Mouse (Mus musculus) MEL (cell line): ENCODE measurements around the gene Shisa8. TPM values are rescaled to one million over a fixed set of nuclear protein-coding genes. Genes with fewer than 3 reads are reported as not detected.

Experiments
- DNase-seq: peaks from one replicate; pipeline ENCODE4 v3.0.0; 2011; ENCODE audit warnings: low read depth, low spot score
- H3K27ac ChIP-seq: 2 replicates; pipeline ENCODE4 v1.5.1; 2012; ENCODE audit warnings: low read depth, mild to moderate bottlenecking, control low read depth, low read length, moderate library complexity; ENCODE audit not compliant: control insufficient read depth
- H3K27me3 ChIP-seq, 2 experiments: fragments of 150-350 bp in 1 of 2; sonication (generic) in 1 of 2; 2 replicates each; pipeline ENCODE4 v1.6.1; 2012; ENCODE audit warnings: low read length in 2 of 2, mild to moderate bottlenecking in 2 of 2, improper control_type of control experiment in 1 of 2, moderate library complexity in 1 of 2; ENCODE audit not compliant: insufficient read depth in 2 of 2, control insufficient read depth in 1 of 2
- H3K36me3 ChIP-seq, 2 experiments: 2 replicates each; pipeline ENCODE4 v1.6.1; 2012 to 2014; ENCODE audit warnings: low read length in 2 of 2, improper control_type of control experiment in 1 of 2, inconsistent platforms in 1 of 2, mild to moderate bottlenecking in 1 of 2; ENCODE audit not compliant: insufficient read depth in 2 of 2, control insufficient read depth in 1 of 2
- H3K4me1 ChIP-seq, 2 experiments: fragments of 150-350 bp in 1 of 2; sonication (generic) in 1 of 2; 2 replicates each; pipeline ENCODE4 v1.6.1; 2012; ENCODE audit warnings: low read length in 2 of 2, improper control_type of control experiment in 1 of 2, mild to moderate bottlenecking in 1 of 2; ENCODE audit not compliant: insufficient read depth in 2 of 2, control insufficient read depth in 1 of 2
- H3K4me3 ChIP-seq, 2 experiments: fragments of 150-350 bp in 1 of 2; sonication (generic) in 1 of 2; 2 replicates each; pipeline ENCODE4 v1.5.1; 2012; ENCODE audit warnings: low read depth in 2 of 2, low read length in 2 of 2, mild to moderate bottlenecking in 2 of 2, moderate library complexity in 2 of 2, control low read depth in 1 of 2, improper control_type of control experiment in 1 of 2; ENCODE audit not compliant: control insufficient read depth in 1 of 2, insufficient read depth in 1 of 2
- H3K79me2 ChIP-seq: 2 replicates; pipeline ENCODE4 v1.6.1; 2012; ENCODE audit warnings: mild to moderate bottlenecking, low read length, moderate library complexity; ENCODE audit not compliant: control insufficient read depth, poor library complexity, insufficient read depth
- H3K9ac ChIP-seq: 2 replicates; pipeline ENCODE4 v1.6.1; 2012; ENCODE audit warnings: low read depth, mild to moderate bottlenecking, control low read depth, low read length, moderate library complexity; ENCODE audit not compliant: control insufficient read depth, poor library complexity, severe bottlenecking
- H3K9me3 ChIP-seq: fragments of 150-350 bp; sonication (generic); replicated peaks from 2 replicates; pipeline ENCODE4 v1.6.1; 2012; ENCODE audit warnings: mild to moderate bottlenecking, low read length, improper control_type of control experiment, moderate library complexity; ENCODE audit not compliant: insufficient read depth
- CHD1 ChIP-seq: IDR thresholded peaks from 2 replicates; pipeline ENCODE4 v1.6.1; 2012; ENCODE audit warnings: low read depth, mild to moderate bottlenecking, inconsistent platforms, low read length, improper control_type of control experiment
- CHD2 ChIP-seq: IDR thresholded peaks from 2 replicates; pipeline ENCODE4 v1.6.1; 2011; ENCODE audit warnings: low read length, improper control_type of control experiment
- CTCF ChIP-seq, 3 experiments: IDR thresholded peaks in 2 of 3; conservative IDR thresholded peaks in 1 of 3; 2 replicates each; pipeline ENCODE4 v1.5.1; 2011 to 2012; ENCODE audit warnings: low read length in 3 of 3, low read depth in 2 of 3, mild to moderate bottlenecking in 2 of 3, improper control_type of control experiment in 1 of 3, inconsistent platforms in 1 of 3, mixed read lengths in 1 of 3, moderate library complexity in 1 of 3; ENCODE audit not compliant: control insufficient read depth in 1 of 3, insufficient read depth in 1 of 3, poor library complexity in 1 of 3, severe bottlenecking in 1 of 3
- ELF1 ChIP-seq: IDR thresholded peaks from 2 replicates; pipeline ENCODE4 v1.6.1; 2014; ENCODE audit warnings: low read depth, mild to moderate bottlenecking, inconsistent platforms, low read length, improper control_type of control experiment, moderate library complexity
- EP300 ChIP-seq, 2 experiments: IDR thresholded peaks; 2 replicates each; pipeline ENCODE4 v1.6.1; 2011; ENCODE audit warnings: improper control_type of control experiment in 2 of 2, low read length in 2 of 2, low read depth in 1 of 2, mild to moderate bottlenecking in 1 of 2
- ETS1 ChIP-seq: IDR thresholded peaks from 2 replicates; pipeline ENCODE4 v1.6.1; 2012; ENCODE audit warnings: low read depth, mild to moderate bottlenecking, inconsistent platforms, low read length, improper control_type of control experiment, moderate library complexity
- JUND ChIP-seq: IDR thresholded peaks from 2 replicates; pipeline ENCODE4 v1.6.1; 2011; ENCODE audit warnings: low read depth, mild to moderate bottlenecking, improper control_type of control experiment, low read length
- MAX ChIP-seq: IDR thresholded peaks from 2 replicates; pipeline ENCODE4 v1.6.1; 2011; ENCODE audit warnings: low read length, improper control_type of control experiment
- MAZ ChIP-seq: IDR thresholded peaks from 2 replicates; pipeline ENCODE4 v1.6.1; 2012; ENCODE audit warnings: low read depth, mild to moderate bottlenecking, inconsistent platforms, low read length, improper control_type of control experiment
- MEF2A ChIP-seq: IDR thresholded peaks from 2 replicates; pipeline ENCODE4 v1.6.1; 2014; ENCODE audit warnings: low read depth, mild to moderate bottlenecking, inconsistent platforms, low read length, improper control_type of control experiment; ENCODE audit not compliant: poor library complexity, insufficient replicate concordance, severe bottlenecking; ENCODE audit errors: extremely low read depth
- MYB ChIP-seq: IDR thresholded peaks from 2 replicates; pipeline ENCODE4 v1.6.1; 2011; ENCODE audit warnings: mild to moderate bottlenecking, low read depth, low read length, improper control_type of control experiment
- MYC ChIP-seq: IDR thresholded peaks from 2 replicates; pipeline ENCODE4 v1.6.1; 2011; ENCODE audit warnings: low read depth, mild to moderate bottlenecking, low read length, improper control_type of control experiment, moderate library complexity
- POLR2A ChIP-seq, 2 experiments: IDR thresholded peaks; 2 replicates each; pipeline ENCODE4 v1.6.1; 2011 to 2012; ENCODE audit warnings: low read length in 2 of 2, mild to moderate bottlenecking in 2 of 2, control low read depth in 1 of 2, improper control_type of control experiment in 1 of 2, low read depth in 1 of 2, moderate library complexity in 1 of 2; ENCODE audit not compliant: control insufficient read depth in 1 of 2, insufficient read depth in 1 of 2, poor library complexity in 1 of 2
- RAD21 ChIP-seq: IDR thresholded peaks from 2 replicates; pipeline ENCODE4 v1.6.1; 2011; ENCODE audit warnings: mild to moderate bottlenecking, low read depth, low read length, improper control_type of control experiment
- RCOR1 ChIP-seq: IDR thresholded peaks from 2 replicates; pipeline ENCODE4 v1.6.1; 2012; ENCODE audit warnings: low read depth, mild to moderate bottlenecking, inconsistent platforms, low read length, improper control_type of control experiment
- SMC3 ChIP-seq: IDR thresholded peaks from 2 replicates; pipeline ENCODE4 v1.6.1; 2011; ENCODE audit warnings: low read depth, low read length, improper control_type of control experiment
- ZKSCAN1 ChIP-seq: IDR thresholded peaks from 2 replicates; pipeline ENCODE4 v1.6.1; 2012; ENCODE audit warnings: low read depth, mild to moderate bottlenecking, inconsistent platforms, low read length, improper control_type of control experiment, moderate library complexity
- ZMIZ1 ChIP-seq: IDR thresholded peaks from 2 replicates; pipeline ENCODE4 v1.6.1; 2012; ENCODE audit warnings: low read depth, mild to moderate bottlenecking, inconsistent platforms, low read length, improper control_type of control experiment, moderate library complexity
- polyA plus RNA-seq, 2 experiments: library from polyadenylated mRNA; stranded (reverse) in 1 of 2; unstranded in 1 of 2; fragments of >175 nt in 1 of 2; fragments of >200 nt in 1 of 2; gene quantifications; 2 replicates each; pipeline versions ENCODE4 v1.2.1 to v1.2.4; 2012; ENCODE audit warnings: low replicate concordance in 2 of 2, low read depth in 1 of 2; ENCODE audit not compliant: insufficient read length in 2 of 2, insufficient read depth in 1 of 2, missing spikeins in 1 of 2
- total RNA-seq: library from RNA; depleted of rRNA; stranded (reverse); fragments of 300-350 nt; gene quantifications from 2 replicates; pipeline ENCODE4 v1.2.3, GENCODE M21; 2012

The Shisa8 gene
- total and polyA plus RNA-seq, 3 experiments: 0.10 TPM; not detected in 2

GRCm38 (mm10) chr15:82183596-82183995 lies 29.0 kb downstream of the Shisa8 start (continued):
- no peak for TF ChIP-seq MEF2A

GRCm38 (mm10) chr15:82182311-82182710 lies 30.3 kb downstream of the Shisa8 start:
- no peaks in the 10 kb centered on the region for H3K9me3 ChIP-seq
- DNase-seq: no peak
- no peak overlapping the region for H3K9ac ChIP-seq
- H3K36me3 ChIP-seq: peaks cover 0 to 16% of the 10 kb centered on the region in 2 experiments; a peak in 3 of 4 replicates
- no peak overlapping the region for H3K27ac ChIP-seq
- no peaks in the 10 kb centered on the region for H3K79me2 ChIP-seq
- no peak overlapping the region for H3K4me3 ChIP-seq
- H3K4me1 ChIP-seq: 0 out of 4 replicates have a peak, but pooled peaks cover 0 to 3% of the 10 kb centered on the region in 2 experiments
- no peaks in the 10 kb centered on the region for H3K27me3 ChIP-seq
- no peak for TF ChIP-seq ZKSCAN1
- peak; percentile 33 to 57 (median 39) for TF ChIP-seq CTCF (IDR thresholded peaks at IDR 0.05 in 2 of 3, conservative IDR thresholded peaks at IDR 0.05 in 1 of 3; ENCODE audit: control insufficient read depth in 1 of 3, insufficient read depth in 1 of 3, low read depth in 2 of 3, low read length in 3 of 3, poor library complexity in 1 of 3, severe bottlenecking in 1 of 3)
- no peak for TF ChIP-seq MYB

DNA sequence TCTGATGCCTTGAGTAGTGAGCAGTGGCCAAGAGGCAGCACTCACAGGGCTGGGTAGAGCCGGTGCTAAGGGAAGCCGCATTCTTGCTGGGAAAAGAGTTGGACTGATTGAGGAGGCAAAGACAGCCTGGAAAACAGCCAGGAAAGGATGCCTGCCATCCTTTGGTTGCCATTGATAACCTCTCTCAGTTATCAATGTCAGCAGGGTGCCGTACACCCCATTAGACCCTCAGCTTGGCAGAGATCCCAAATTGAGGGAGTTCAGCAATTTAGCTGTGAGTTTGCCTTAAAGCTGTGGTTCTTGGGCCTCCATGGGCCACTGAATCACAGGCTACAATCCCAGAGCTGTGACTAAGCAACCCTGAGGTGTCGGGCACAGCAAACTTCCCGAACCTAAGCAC lies 31.5 kb downstream of the Shisa8 start:
- no peaks in the 10 kb centered on the region for H3K79me2 ChIP-seq
- no peaks in the 10 kb centered on the region for H3K9me3 ChIP-seq
- H3K36me3 ChIP-seq: peaks cover 0 to 16% of the 10 kb centered on the region in 2 experiments; a peak in 2 of 4 replicates
- H3K9ac ChIP-seq: no peak overlapping the region
- no peaks in the 10 kb centered on the region for H3K4me1 ChIP-seq
- no peak for DNase-seq
- H3K4me3 ChIP-seq: no peak overlapping the region
- TF ChIP-seq MEF2A (no peak), SMC3 (no peak), POLR2A (IDR thresholded peaks at IDR 0.05; ENCODE audit: control insufficient read depth in 1 of 2, insufficient read depth in 1 of 2, low read depth in 1 of 2, low read length in 2 of 2, poor library complexity in 1 of 2) (no peak), ELF1 (no peak), EP300 (IDR thresholded peaks at IDR 0.05; ENCODE audit: low read depth in 1 of 2, low read length in 2 of 2) (0 out of 4 replicates have a peak, but pooled peaks of 1 of the 2 experiments have one; percentile 25), RAD21 (no peak), ETS1 (no peak), MYC (no peak), JUND (no peak), CHD1 (no peak), CHD2 (no peak), RCOR1 (0 out of 2 replicates have a peak, but pooled peaks have one; percentile 8), MAX (no peak), MAZ (no peak), ZMIZ1 (no peak)
- H3K27ac ChIP-seq: no peak overlapping the region
- no peaks in the 10 kb centered on the region for H3K27me3 ChIP-seq
